Mouse (Mus musculus): ENCODE data around the gene Fbxo28. TPM values are rescaled to one million over a fixed set of nuclear protein-coding genes. Genes with fewer than 3 reads are reported as not detected.

Gene Fbxo28
- polyA plus RNA-seq, 1 experiment from 2014 or later, result 33.0 TPM

GRCm38 (mm10) chr1:182358133-182358532 lies 16.7 kb upstream of the Fbxo28 start:
- Histone ChIP-seq H3K36me3 (ENCODE audit: control insufficient read depth, insufficient read depth, low read length) (no peaks in the 10 kb centered on the region), H3K27me3 (ENCODE audit: control insufficient read depth, insufficient read depth, low read length) (no peaks in the 10 kb centered on the region), H3K4me3 (ENCODE audit: low read depth, low read length) (no peak overlapping the region), H3K27ac (ENCODE audit: low read depth, low read length) (no peak overlapping the region), H3K9me3 (ENCODE audit: control insufficient read depth, low read length) (no peaks in the 10 kb centered on the region), H3K9ac (ENCODE audit: low read length) (no peak overlapping the region), H3K4me2 (ENCODE audit: low read depth) (no peak overlapping the region), H3K4me1 (ENCODE audit: control insufficient read depth, insufficient read depth, low read length) (no peaks in the 10 kb centered on the region)
- 85% methylated on average over 1 of the region's 1 CpGs for WGBS
- ATAC-seq (ENCODE audit: insufficient read depth, low FRiP score, low TSS enrichment) (no peak), DNase-seq (ENCODE audit: low spot score) (no peak)

- WGBS, result 87% methylated on average over 11 of the region's 11 CpGs
- DNase-seq (ENCODE audit: low spot score), result no peak
- no peaks in the 10 kb centered on the region for H3K9me3 ChIP-seq (ENCODE audit: control insufficient read depth, low read length)
Observed at GRCm38 (mm10) chr1:182354504-182355147, 13.2 kb upstream of the Fbxo28 start.

GRCm38 (mm10) chr1:182349557-182349956 lies 8.1 kb upstream of the Fbxo28 start:
- Histone ChIP-seq H3K4me3 (ENCODE audit: low read depth, low read length) (no peak overlapping the region), H3K4me1 (ENCODE audit: control insufficient read depth, insufficient read depth, low read length) (no peaks in the 10 kb centered on the region), H3K27me3 (ENCODE audit: control insufficient read depth, insufficient read depth, low read length) (no peaks in the 10 kb centered on the region), H3K27ac (ENCODE audit: low read depth, low read length) (no peak overlapping the region), H3K4me2 (ENCODE audit: low read depth) (no peak overlapping the region), H3K9me3 (ENCODE audit: control insufficient read depth, low read length) (no peaks in the 10 kb centered on the region), H3K9ac (ENCODE audit: low read length) (no peak overlapping the region), H3K36me3 (ENCODE audit: control insufficient read depth, insufficient read depth, low read length) (no peaks in the 10 kb centered on the region)
- WGBS, result 85% methylated on average over 6 of the region's 6 CpGs
- ATAC-seq (ENCODE audit: insufficient read depth, low FRiP score, low TSS enrichment) (no peak), DNase-seq (ENCODE audit: low spot score) (no peak)

More at GRCm38 (mm10) chr1:182354504-182355147, 13.2 kb upstream of the Fbxo28 start:
- Histone ChIP-seq H3K27ac (ENCODE audit: low read depth, low read length) (no peak overlapping the region), H3K36me3 (ENCODE audit: control insufficient read depth, insufficient read depth, low read length) (no peaks in the 10 kb centered on the region), H3K4me3 (ENCODE audit: low read depth, low read length) (no peak overlapping the region), H3K9ac (ENCODE audit: low read length) (no peak overlapping the region), H3K4me1 (ENCODE audit: control insufficient read depth, insufficient read depth, low read length) (no peaks in the 10 kb centered on the region), H3K27me3 (ENCODE audit: control insufficient read depth, insufficient read depth, low read length) (no peaks in the 10 kb centered on the region), H3K4me2 (ENCODE audit: low read depth) (no peak overlapping the region)
- ATAC-seq (ENCODE audit: insufficient read depth, low FRiP score, low TSS enrichment), result no peak

- WGBS, result 81% methylated on average over 5 of the region's 5 CpGs
- Histone ChIP-seq H3K27me3 (ENCODE audit: control insufficient read depth, insufficient read depth, low read length) (no peaks in the 10 kb centered on the region), H3K4me1 (ENCODE audit: control insufficient read depth, insufficient read depth, low read length) (no peaks in the 10 kb centered on the region), H3K4me2 (ENCODE audit: low read depth) (no peak overlapping the region), H3K27ac (ENCODE audit: low read depth, low read length) (no peak overlapping the region), H3K4me3 (ENCODE audit: low read depth, low read length) (no peak overlapping the region), H3K9ac (ENCODE audit: low read length) (no peak overlapping the region), H3K36me3 (ENCODE audit: control insufficient read depth, insufficient read depth, low read length) (no peaks in the 10 kb centered on the region), H3K9me3 (ENCODE audit: control insufficient read depth, low read length) (no peaks in the 10 kb centered on the region)
- DNase-seq (ENCODE audit: low spot score), result no peak
- ATAC-seq (ENCODE audit: insufficient read depth, low FRiP score, low TSS enrichment), result no peak
Observed at GRCm38 (mm10) chr1:182346491-182346890, 5.1 kb upstream of the Fbxo28 start.

- no peak for ATAC-seq (ENCODE audit: insufficient read depth, low FRiP score, low TSS enrichment)
- DNase-seq (ENCODE audit: low spot score), result no peak
- Histone ChIP-seq H3K9ac (ENCODE audit: low read length) (no peak overlapping the region), H3K36me3 (ENCODE audit: control insufficient read depth, insufficient read depth, low read length) (no peaks in the 10 kb centered on the region), H3K27ac (ENCODE audit: low read depth, low read length) (no peak overlapping the region), H3K4me2 (ENCODE audit: low read depth) (no peak overlapping the region), H3K9me3 (ENCODE audit: control insufficient read depth, low read length) (no peaks in the 10 kb centered on the region), H3K4me3 (ENCODE audit: low read depth, low read length) (no peak overlapping the region), H3K4me1 (ENCODE audit: control insufficient read depth, insufficient read depth, low read length) (no peaks in the 10 kb centered on the region), H3K27me3 (ENCODE audit: control insufficient read depth, insufficient read depth, low read length) (no peaks in the 10 kb centered on the region)
- 84% methylated on average over 2 of the region's 2 CpGs for WGBS
Observed at GRCm38 (mm10) chr1:182345857-182346256, 4.4 kb upstream of the Fbxo28 start.

DNA sequence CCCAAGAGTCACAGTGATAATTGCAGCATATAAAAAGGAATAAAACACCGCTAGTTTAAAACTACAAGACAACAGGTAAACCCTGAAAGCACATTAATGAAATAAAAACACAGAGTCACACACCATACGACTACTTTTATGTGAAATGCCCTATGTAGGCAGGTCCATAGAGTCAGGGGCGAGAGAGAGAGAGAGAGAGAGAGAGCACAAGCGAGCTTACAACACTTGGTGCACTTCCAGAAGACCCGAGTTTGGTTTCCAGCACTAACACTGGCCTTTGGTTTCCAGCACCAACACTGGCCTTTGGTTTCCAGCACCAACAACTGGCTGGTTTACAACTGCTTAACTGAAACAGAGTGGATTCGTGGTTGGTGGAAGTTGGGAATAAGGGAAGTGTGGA lies 564 bp upstream of the Fbxo28 start:
- 44% methylated on average over 6 of the region's 6 CpGs for WGBS
- Histone ChIP-seq H3K36me3 (ENCODE audit: control insufficient read depth, insufficient read depth, low read length) (no peaks in the 10 kb centered on the region), H3K4me1 (ENCODE audit: control insufficient read depth, insufficient read depth, low read length) (peaks cover 11% of the 10 kb centered on the region; the same call in 1 of the 2 replicates), H3K9me3 (ENCODE audit: control insufficient read depth, low read length) (no peaks in the 10 kb centered on the region), H3K27ac (ENCODE audit: low read depth, low read length) (no peak overlapping the region), H3K4me3 (ENCODE audit: low read depth, low read length) (peak overlapping the region; percentile 93), H3K4me2 (ENCODE audit: low read depth) (peak overlapping the region; percentile 69), H3K27me3 (ENCODE audit: control insufficient read depth, insufficient read depth, low read length) (no peaks in the 10 kb centered on the region), H3K9ac (ENCODE audit: low read length) (no peak overlapping the region)
- DNase-seq (ENCODE audit: low spot score) (no peak), ATAC-seq (ENCODE audit: insufficient read depth, low FRiP score, low TSS enrichment) (no peak)

DNA sequence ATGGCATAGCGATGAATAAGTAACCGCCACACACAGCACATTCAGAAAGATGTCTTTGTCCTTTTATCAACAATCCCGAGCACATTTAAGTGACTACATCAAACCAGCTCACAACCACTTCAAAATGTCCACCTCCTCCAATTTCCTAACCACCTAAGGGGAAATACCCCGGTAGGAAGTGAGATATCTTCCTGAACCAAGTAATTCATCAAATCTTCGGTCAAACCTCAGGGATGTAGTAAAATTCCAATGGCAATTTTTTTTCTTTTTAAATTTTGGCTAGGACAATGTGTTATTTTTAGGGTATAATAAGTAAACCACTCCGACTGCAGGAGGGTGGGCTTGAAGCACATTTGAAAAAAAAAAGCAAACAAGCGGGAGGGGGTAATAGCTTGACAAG lies 1.1 kb downstream of the Fbxo28 start:
- no peak for DNase-seq (ENCODE audit: low spot score)
- Histone ChIP-seq H3K36me3 (ENCODE audit: control insufficient read depth, insufficient read depth, low read length) (no peaks in the 10 kb centered on the region), H3K4me2 (ENCODE audit: low read depth) (peak overlapping the region; percentile 72), H3K4me1 (ENCODE audit: control insufficient read depth, insufficient read depth, low read length) (peaks cover 11% of the 10 kb centered on the region; the same call in 1 of the 2 replicates), H3K27ac (ENCODE audit: low read depth, low read length) (no peak overlapping the region), H3K4me3 (ENCODE audit: low read depth, low read length) (peak overlapping the region; percentile 93), H3K9me3 (ENCODE audit: control insufficient read depth, low read length) (no peaks in the 10 kb centered on the region), H3K9ac (ENCODE audit: low read length) (peak overlapping the region; percentile 96), H3K27me3 (ENCODE audit: control insufficient read depth, insufficient read depth, low read length) (no peaks in the 10 kb centered on the region)
- WGBS, result 37% methylated on average over 7 of the region's 7 CpGs
- no peak for ATAC-seq (ENCODE audit: insufficient read depth, low FRiP score, low TSS enrichment)

DNA sequence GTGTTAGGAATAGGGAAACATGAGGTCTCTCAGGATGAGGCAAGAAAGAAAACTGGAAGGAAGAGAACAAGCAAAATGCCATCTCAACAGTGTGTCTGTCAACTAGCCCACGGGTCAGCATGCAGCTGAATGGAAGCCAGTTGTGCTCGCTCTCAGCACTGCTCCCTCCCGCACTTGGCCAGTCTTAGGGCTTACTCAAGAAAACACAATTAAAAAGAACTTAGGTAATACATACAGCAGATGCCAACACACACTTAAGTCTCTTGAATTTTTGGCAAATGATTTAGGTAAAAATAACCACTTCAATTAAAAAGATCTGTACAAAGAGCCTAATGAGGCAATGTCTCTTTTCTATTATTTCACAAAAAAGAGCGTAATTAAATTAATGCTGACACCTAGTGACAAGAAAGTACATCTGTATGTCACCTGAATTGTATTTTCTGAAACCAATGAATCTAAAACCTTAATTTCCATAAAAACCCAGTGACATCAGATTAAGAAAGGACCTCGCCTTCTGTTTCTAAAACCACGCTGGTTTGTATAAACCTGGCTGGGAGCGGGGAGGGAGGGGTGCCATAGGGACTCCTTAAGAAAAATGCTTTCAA lies 2.4 kb downstream of the Fbxo28 start:
- WGBS, result 82% methylated on average over 7 of the region's 7 CpGs
- no peak overlapping the region for H3K4me2 ChIP-seq (ENCODE audit: low read depth)

More for the DNA sequence above, 2.4 kb downstream of the Fbxo28 start:
- no peaks in the 10 kb centered on the region for H3K27me3 ChIP-seq (ENCODE audit: control insufficient read depth, insufficient read depth, low read length)
- H3K4me3 ChIP-seq (ENCODE audit: low read depth, low read length), result no peak overlapping the region
- no peak overlapping the region for H3K9ac ChIP-seq (ENCODE audit: low read length)
- H3K36me3 ChIP-seq (ENCODE audit: control insufficient read depth, insufficient read depth, low read length), result no peaks in the 10 kb centered on the region
- no peak overlapping the region for H3K27ac ChIP-seq (ENCODE audit: low read depth, low read length)
- H3K4me1 ChIP-seq (ENCODE audit: control insufficient read depth, insufficient read depth, low read length), result peaks cover 11% of the 10 kb centered on the region; the same call in 1 of the 2 replicates
- DNase-seq (ENCODE audit: low spot score) (no peak), ATAC-seq (ENCODE audit: insufficient read depth, low FRiP score, low TSS enrichment) (no peak)
- no peaks in the 10 kb centered on the region for H3K9me3 ChIP-seq (ENCODE audit: control insufficient read depth, low read length)

Measured in neural tube, embryonic 11.5 days (tissue).